Mouse (Mus musculus): Measurements from ENCODE around the gene Hdac7. TPM values are rescaled to one million over a fixed set of nuclear protein-coding genes. Genes with fewer than 3 reads are reported as not detected.

Gene Hdac7
- total and polyA plus RNA-seq, 3 experiments: 52.5 to 256 (median 65.1) TPM

DNA sequence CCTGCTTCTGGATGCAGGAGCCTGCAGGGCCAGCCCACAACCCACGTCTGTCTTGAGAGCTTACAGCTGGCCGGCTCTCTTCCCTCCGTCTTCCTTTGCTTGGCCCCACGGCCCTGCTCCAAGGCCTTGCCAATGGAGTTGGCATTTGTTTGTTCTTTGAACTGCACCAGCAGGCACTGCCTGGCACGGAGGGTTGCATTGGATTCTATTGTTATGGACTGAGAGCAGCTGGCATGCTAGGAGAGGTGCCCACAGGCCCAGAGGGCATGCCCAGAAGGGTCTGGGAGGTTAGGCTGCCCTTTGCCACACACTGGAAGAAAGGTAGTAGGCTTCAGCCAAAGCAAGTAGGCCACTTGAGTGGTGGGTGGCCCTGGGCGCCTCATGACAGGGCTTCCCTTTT is 55.5 kb downstream of the Hdac7 start:
- peak; percentile 77 for DNase-seq

DNA sequence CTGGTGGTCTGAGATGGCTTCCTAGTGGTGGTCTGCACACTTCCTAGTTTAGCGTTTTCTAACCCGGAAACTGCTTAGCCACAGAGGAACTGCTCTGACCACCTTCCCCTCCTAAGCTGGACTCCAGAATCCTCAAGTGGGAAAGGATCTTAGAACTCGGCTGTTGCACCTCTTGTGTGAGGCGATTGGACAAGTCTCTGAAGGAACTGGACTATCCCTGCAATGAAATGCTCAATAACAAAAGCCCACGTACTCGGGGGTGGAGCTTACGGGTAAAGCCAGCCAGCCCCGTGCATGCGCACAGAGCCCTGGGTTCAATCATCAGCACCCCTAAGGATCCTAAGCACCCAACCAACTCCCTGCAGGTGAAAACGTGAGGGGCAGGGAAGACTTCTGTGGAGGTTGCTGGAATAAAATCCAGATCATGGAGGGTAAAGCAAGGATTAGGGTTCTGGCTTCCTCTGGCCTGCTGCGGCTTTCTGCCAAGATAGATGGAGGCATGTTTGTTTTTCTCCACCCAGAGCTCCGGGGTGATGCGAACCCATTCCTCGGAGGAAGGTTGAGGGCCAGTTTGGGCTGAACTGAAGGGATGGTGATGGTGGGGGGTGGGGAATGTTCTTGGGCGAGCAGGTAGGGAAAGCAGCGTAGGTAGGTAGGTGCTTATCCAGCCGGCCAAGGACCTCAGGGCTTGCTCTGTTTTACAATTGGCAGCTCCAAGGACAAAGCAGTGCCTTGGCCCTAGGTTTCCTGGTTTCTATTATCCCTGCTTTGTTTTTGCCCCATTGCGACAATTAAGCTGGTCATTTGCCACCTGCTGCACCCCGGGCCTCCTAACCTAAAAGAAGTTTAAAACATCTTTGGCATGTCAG is 56.3 kb downstream of the Hdac7 start:
- peak; percentile 38 for DNase-seq

DNA sequence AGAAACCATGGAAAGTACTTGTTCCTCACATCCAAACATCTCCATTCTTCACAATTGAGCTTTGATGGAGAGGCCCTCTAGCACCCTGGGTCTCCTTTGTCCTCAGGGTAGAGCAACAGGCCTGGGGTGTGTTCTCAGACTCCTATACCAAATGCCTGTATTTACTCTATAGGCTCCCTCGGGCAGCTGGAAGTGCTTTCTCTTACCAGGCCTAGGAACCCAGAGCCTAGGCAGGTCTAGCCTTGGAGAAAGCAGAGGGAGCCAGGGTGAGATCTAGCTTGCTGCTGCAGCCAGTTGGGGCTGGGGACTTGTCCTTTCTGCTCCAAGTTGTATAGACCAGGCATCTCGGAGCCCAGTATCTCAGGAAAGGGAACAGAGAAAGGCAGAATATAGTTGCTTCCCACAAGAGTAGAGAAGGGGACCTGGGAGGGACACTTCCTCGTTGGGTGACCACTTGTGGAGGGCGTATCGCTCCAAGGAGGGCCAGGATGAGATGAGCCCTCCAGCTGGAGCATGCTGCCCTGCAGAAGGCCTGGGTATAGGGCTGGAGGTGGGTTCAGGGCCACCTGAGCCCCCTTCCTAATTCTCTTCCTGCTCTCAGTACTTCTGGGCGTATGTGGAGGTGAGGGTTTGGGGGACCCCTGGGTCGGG is 57.0 kb downstream of the Hdac7 start:
- DNase-seq: peak; percentile 15

DNA sequence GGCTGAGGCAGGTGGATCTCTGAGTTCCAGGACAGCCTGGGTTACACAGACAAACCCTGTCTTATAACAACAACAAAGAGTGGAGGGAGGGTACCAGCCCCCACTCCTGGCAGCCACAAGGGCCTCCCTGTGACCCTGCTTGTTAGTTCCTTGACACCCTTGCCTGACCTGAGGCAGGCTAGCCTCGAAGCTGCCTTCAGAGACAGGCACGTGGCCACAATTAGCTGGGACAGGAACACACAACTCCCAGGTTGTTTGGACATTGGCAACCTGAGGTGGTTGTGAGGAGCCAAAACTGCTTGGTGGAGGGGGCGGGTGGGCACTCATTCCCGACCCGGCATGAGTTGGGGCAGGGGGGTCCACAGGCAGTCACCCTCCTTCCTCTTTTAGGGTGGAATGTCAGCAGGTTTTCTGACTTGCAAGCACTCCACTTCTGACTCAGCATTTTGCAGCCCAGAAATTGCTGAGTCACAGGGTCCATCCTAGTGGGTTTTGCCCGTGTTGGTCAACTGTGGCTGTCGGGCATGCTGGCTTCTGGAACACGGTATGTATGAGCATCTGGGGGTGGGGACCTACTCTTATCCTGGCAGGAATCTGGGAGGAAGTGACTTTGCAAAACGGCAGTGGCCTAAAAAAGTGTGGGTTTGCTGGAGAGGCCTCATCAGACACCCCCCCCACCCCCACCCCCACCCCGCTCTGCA is 57.7 kb downstream of the Hdac7 start:
- DNase-seq: peak; percentile 64

DNA sequence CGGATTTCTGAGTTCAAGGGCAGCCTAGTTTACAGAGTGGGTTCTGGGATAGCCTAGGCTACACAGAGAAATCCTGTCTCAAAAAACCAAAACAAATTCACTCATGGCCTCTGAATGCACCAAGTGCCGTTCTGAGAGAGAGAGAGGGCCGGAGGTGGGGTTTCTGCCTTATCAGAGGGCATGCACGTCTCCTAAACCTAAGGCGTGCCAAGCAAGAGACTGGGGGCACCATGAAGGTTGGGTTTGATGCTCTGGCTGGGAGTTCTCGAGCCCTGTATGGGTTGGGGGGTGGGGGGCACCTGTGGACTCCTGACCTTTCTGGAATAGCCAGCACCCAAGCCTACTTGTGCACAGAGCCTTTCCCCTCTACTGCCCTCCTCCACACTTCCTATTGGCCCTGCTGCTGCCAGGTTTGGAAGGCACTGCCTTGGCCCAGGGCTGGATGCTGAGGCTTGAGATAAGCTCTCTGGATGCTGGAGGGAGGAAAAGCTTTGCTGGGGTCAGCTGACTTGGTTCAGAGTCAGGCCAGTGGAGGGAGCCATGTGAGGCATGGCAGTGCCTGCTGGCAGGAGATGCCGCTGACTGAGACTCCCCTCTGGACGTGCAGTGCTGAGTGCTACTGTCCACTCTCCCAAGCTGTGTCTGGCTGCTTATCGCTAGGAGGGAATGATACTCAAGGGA is 58.4 kb downstream of the Hdac7 start:
- peak; percentile 73 for DNase-seq

DNA sequence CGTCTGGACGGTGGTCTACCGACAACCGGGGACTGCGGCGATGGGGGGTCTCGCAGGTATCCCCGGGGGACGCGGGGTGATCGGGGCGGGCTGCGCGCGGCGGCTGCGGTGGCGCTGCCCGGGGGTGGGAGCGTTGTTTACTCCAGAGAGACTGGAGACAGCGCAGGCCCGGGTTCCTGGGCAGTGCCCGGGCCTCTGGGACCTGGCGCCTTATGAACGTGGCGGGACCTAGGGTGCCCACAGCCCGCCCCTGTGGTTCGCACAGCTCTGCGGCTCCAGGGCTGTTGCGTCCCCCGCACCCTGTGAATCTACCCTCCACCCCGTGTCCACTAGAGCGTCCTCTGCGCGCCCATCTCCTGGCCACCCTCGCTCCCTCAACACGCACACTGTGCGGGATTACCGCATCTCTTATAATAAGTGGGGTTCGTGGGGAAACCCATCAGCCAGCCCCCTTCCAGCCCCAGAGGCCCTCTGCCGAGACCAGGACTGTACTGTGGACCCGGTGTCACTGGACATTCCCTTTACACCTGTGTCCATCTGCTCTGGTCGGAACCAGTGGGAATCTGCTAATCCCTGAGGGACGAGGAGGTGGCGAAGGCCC is 59.6 kb downstream of the Hdac7 start:
- no peak for DNase-seq

DNA sequence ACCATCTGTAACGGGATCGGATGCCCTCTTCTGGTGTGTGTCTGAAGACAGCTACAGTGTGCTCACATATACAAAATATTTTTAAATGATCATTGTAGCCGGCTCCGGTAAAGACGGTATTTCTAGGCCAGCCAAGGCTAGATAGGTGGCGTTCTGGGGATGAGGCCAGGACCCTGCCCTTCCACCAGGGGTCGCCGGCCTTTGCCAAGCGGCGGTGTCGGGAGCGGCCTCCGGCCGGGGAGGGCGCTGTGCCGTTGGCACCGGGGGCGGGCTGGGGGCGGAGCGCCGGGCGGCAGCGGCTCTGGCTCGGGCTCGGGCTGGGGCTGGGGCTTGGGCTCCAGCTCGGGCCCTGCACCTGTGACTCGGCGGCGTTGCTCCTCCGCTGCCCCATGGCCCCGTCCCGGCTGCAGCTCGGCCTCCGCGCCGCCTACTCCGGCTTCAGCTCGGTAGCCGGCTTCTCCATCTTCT is 60.2 kb downstream of the Hdac7 start:
- peak; percentile 95 for DNase-seq

DNA sequence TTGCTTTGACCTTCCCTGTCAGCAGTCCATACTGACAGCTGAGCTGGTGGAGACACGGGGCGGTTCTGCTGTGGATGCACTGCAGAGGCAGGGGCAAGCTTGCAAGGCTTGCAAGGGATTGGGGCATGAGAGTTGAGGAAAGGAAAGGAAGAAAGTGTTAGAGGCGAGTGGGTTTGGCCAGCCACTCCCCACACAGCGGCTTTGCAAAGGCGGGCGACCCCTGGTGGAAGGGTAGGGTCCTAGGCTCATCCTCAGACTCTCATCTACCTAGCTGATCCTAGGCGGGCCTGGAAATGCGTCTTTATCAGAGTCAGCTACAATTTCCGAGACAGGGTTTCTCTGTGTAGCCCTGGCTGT is 61.6 kb downstream of the Hdac7 start:
- DNase-seq: peak; percentile 79

- no peak for DNase-seq
Observed at GRCm38 (mm10) chr15:97781961-97782748, 62.1 kb downstream of the Hdac7 start.

GRCm38 (mm10) chr15:97780611-97781031 is 63.7 kb downstream of the Hdac7 start:
- DNase-seq: peak; percentile 18

DNA sequence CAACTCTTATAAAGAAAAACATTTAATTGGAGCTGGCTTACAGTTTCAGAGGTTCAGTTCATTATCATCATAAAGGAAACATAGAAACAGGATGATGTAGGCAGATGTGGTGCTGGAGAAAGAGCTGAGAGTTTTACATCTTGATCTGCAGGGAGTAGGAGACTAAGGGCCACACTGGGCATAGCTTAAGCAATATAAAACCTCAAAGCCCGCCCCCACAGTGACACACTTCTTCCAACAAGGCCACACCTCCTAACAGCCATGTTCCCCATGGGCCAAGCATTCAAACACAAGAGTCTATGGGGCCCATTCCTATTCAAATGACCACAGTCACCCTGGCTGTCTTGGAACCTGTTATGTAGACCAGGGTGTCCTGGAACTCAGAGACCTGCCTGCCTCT is 64.7 kb downstream of the Hdac7 start:
- DNase-seq: no peak

DNA sequence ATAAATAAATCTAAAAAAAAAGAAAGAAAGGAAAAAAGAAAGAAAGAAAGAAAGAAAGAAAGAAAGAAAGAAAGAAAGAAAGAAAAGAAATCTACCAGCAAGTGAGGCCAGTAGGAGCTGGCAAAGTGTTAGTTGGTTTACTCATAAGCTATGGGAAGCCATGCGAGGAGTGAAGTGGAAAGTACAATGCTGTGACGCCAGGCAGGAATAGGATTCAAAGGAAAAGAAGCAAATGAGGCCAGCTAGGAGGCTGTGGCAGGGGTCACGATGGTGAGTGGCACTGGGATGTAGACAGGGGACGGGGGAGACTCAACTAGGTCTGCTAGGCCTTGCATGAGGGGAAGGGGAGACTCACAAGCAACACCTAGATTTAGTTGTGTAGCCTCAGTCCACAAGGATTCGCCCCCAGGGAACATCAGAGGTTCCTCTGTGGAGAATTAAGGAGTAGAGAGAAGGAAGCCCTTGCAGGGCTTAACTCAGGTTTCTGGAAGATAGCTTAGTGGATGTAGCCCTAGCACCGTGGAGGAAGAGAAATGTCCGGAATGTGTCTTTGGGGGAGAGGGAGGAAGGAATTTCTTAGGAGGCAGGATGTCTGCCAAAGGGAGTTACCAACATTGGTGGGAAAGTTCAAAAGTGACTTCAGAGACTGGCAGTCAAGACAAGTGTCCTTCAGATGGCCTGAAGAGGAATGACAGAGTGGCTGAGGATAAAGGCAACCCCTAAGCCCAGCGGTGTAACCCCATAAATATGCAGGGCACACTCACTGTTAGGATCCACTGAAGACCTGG is 65.8 kb downstream of the Hdac7 start, which contains the start of gene Slc48a1:
Gene Slc48a1 (plus strand): TSS at position 210 of the 788 bp plus-strand sequence.
- no peak for DNase-seq

DNA sequence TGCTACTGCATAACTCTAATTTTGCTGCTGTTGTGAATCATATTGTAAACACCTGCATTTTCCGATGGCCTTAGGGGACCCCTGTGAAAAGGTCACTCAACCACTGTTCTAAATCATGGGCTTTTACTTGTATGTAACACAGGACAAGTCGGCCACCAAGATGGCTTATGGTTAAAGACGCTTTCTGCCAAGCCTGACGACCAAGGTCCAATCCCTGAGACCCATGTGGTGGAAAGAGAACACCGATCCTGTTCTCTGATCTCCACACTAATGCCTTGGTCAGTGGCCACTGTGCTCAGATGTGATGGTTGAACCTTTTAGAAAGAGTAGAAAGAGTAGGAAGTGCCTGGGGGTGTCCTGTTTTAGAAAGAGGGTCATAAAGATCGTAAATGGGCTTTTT is 67.4 kb downstream of the Hdac7 start:
- no peak for DNase-seq

- peak; percentile 78 for DNase-seq
Observed at GRCm38 (mm10) chr15:97776514-97776913, 67.8 kb downstream of the Hdac7 start.

- peak; percentile 50 for DNase-seq
Observed at GRCm38 (mm10) chr15:97773961-97774370, 70.3 kb downstream of the Hdac7 start.

GRCm38 (mm10) chr15:97773108-97773507 is 71.2 kb downstream of the Hdac7 start:
- peak; percentile 81 for DNase-seq

- DNase-seq: no peak
Observed at GRCm38 (mm10) chr15:97770280-97770679, 74.0 kb downstream of the Hdac7 start.

GRCm38 (mm10) chr15:97768192-97768591 is 76.1 kb downstream of the Hdac7 start:
- DNase-seq: no peak

- peak; percentile 92 for DNase-seq
Observed at GRCm38 (mm10) chr15:97767280-97768186, 76.8 kb downstream of the Hdac7 start, which contains the start of gene Rapgef3. Rapgef3 (minus strand) TSS chr15:97767972.

All from adrenal gland, adult 2 months (tissue).